Mouse (Mus musculus) E14TG2a.4 (cell line): ENCODE results near the gene Igsf9b.

ENCODE experiments used
- H3K27me3 ChIP-seq: 2 replicates; pipeline ENCODE4 v1.6.1; 2014; ENCODE audit warnings: low read length, control low read depth; ENCODE audit not compliant: insufficient read depth
- H3K36me3 ChIP-seq: 2 replicates; pipeline ENCODE4 v1.6.1; 2014; ENCODE audit warnings: low read length, control low read depth; ENCODE audit not compliant: insufficient read depth
- H3K4me1 ChIP-seq: replicated peaks from 2 replicates; pipeline ENCODE4 v1.6.1; 2014; ENCODE audit warnings: low read depth, low read length, control low read depth
- H3K4me3 ChIP-seq: replicated peaks from 2 replicates; pipeline ENCODE4 v1.5.1; 2014; ENCODE audit warnings: mild to moderate bottlenecking, low read length
- H3K9me3 ChIP-seq: 2 replicates; pipeline ENCODE4 v1.6.1; 2014; ENCODE audit warnings: low read length, control low read depth
- CTCF ChIP-seq: conservative IDR thresholded peaks from 2 replicates; pipeline ENCODE4 v1.5.1; 2014; ENCODE audit warnings: low read length
- NANOG ChIP-seq: IDR thresholded peaks from 2 replicates; pipeline ENCODE4 v1.6.1; 2014; ENCODE audit warnings: borderline replicate concordance, low read length, mixed read lengths
- POU5F1 ChIP-seq: IDR thresholded peaks from 2 replicates; pipeline ENCODE4 v1.6.1; 2014; ENCODE audit warnings: low read length, borderline replicate concordance

Gene Igsf9b

DNA sequence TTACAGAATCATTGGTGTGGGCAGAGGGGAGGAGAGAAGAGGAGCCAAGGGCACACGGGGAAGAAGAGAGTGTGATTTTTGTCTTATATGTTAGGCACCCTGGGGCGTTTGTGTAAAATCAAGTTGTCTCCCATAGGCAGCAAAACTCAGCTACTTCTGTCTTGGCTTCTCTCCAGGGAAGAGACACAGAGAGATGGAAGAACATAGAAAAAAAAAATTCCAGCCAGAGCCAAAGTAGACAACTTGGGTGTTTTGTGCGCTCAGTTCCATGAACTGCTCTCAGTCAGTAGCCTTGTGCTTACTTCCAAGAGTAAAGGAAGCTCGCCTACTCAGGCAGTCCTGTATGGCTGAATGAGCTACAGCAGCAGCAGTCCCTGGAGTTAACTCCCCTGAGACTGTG, 31.4 kb downstream of the Igsf9b start:
- TF ChIP-seq POU5F1 (no peak), CTCF (no peak), NANOG (no peak)
- no peaks in the 10 kb centered on the region for H3K9me3 ChIP-seq
- no peak overlapping the region for H3K4me3 ChIP-seq
- no peaks in the 10 kb centered on the region for H3K27me3 ChIP-seq
- H3K4me1 ChIP-seq, result peaks cover 22% of the 10 kb centered on the region
- peaks cover 95% of the 10 kb centered on the region for H3K36me3 ChIP-seq

DNA sequence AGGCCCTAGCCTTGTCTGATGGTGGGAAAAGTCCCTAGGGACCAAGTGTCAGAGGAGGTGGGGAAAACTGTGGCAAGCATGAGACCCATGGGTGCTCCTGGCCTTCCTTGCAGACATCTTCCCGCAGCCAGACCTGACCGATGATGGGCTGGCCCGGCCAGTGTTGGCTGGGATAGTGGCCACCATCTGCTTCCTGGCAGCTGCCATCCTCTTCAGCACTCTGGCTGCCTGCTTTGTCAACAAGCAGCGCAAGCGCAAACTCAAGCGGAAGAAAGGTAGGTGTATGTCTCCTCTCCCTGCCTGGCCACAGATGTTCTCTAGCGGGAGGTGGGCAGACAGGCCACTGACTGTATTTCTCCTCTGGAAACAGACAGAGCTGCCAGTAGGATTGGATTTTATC, 32.5 kb downstream of the Igsf9b start:
- TF ChIP-seq CTCF (no peak), POU5F1 (no peak), NANOG (no peak)
- H3K36me3 ChIP-seq, result peaks cover 99% of the 10 kb centered on the region

GRCm38 (mm10) chr9:27334895-27335294, 35.9 kb downstream of the Igsf9b start:
- H3K4me3 ChIP-seq, result peak overlapping the region; percentile 64
- no peaks in the 10 kb centered on the region for H3K9me3 ChIP-seq
- peaks cover 100% of the 10 kb centered on the region for H3K36me3 ChIP-seq
- peaks cover 50% of the 10 kb centered on the region for H3K4me1 ChIP-seq
- no peak for TF ChIP-seq NANOG
- TF ChIP-seq CTCF, result no peak
- no peak for TF ChIP-seq POU5F1
- no peaks in the 10 kb centered on the region for H3K27me3 ChIP-seq

More for the DNA sequence above, 32.5 kb downstream of the Igsf9b start:
- no peaks in the 10 kb centered on the region for H3K27me3 ChIP-seq
- H3K4me3 ChIP-seq, result no peak overlapping the region
- no peaks in the 10 kb centered on the region for H3K9me3 ChIP-seq
- H3K4me1 ChIP-seq, result peaks cover 32% of the 10 kb centered on the region

- Histone ChIP-seq H3K4me1 (peaks cover 50% of the 10 kb centered on the region), H3K27me3 (no peaks in the 10 kb centered on the region), H3K4me3 (no peak overlapping the region)
Observed at GRCm38 (mm10) chr9:27336962-27337636, 38.1 kb downstream of the Igsf9b start.

GRCm38 (mm10) chr9:27339168-27339567, 40.2 kb downstream of the Igsf9b start:
- Histone ChIP-seq H3K4me3 (no peak overlapping the region), H3K4me1 (peaks cover 40% of the 10 kb centered on the region), H3K9me3 (no peaks in the 10 kb centered on the region), H3K27me3 (no peaks in the 10 kb centered on the region), H3K36me3 (peaks cover 100% of the 10 kb centered on the region)
- no peak for TF ChIP-seq NANOG

More at GRCm38 (mm10) chr9:27336962-27337636, 38.1 kb downstream of the Igsf9b start:
- TF ChIP-seq NANOG, result no peak
- TF ChIP-seq POU5F1, result no peak
- no peak for TF ChIP-seq CTCF
- H3K36me3 ChIP-seq, result peaks cover 100% of the 10 kb centered on the region
- H3K9me3 ChIP-seq, result no peaks in the 10 kb centered on the region

DNA sequence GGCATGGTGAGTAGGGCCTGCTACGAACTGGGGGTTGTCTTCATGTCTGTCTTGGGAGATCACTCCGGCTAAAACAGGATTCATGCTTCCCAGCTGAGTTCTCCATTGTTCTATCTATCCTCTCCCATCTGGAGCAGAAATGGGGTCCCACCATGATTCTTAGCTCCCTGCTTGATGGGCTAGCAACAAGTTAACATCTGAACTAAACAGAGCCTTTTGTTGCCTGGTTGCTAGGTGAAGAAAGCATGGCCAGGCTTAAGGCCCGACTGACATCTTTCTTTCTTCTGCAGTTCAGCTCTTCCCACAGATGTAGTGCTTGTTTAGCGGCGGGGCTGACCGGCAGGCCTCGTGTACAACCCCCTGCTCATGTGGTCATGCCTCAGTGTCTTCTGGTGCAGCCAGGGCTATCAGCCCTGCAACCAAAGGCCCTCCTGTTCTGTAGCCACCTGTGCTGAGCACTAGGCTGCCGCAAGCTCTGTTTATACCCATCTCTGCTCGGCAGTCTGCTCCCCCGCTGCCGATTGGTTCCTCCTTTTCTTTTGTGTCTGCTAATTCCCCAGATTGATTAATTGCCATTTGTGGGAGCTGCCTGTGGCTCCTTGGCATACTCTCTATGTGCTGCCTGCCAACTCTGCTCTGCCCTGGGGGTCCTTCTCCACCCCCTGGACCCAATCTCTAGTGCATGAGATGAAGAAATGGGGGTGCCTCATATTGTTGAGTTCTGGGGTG, 47.7 kb downstream of the Igsf9b start:
- H3K36me3 ChIP-seq, result peaks cover 96% of the 10 kb centered on the region
- H3K4me3 ChIP-seq, result no peak overlapping the region
- TF ChIP-seq POU5F1 (no peak), NANOG (no peak), CTCF (no peak)
- H3K4me1 ChIP-seq, result no peaks in the 10 kb centered on the region
- no peaks in the 10 kb centered on the region for H3K9me3 ChIP-seq
- no peaks in the 10 kb centered on the region for H3K27me3 ChIP-seq

DNA sequence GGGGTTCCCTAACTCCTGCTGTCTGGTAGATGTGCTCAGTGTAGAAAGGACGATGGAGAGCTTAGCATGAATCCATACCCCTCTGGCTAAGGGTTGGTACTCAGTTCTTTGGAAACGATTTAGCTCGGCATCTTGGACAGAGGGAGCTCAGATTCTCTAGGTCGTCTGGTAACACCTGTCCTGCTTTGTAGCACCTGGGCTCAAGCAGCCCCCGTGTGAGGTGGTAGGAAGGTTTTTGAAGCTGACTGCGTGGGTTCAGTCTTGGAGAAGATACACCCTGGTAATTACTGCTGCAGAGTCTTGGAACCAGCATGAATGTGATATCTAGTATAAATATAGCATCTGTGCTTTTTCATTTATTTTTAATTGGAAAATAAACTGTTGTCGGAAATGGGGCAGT, 54.1 kb downstream of the Igsf9b start:
- peaks cover 88% of the 10 kb centered on the region for H3K36me3 ChIP-seq

GRCm38 (mm10) chr9:27357893-27358292, 58.9 kb downstream of the Igsf9b start:
- no peak for TF ChIP-seq NANOG
- TF ChIP-seq CTCF, result no peak
- no peak for TF ChIP-seq POU5F1
- Histone ChIP-seq H3K27me3 (no peaks in the 10 kb centered on the region), H3K36me3 (peaks cover 45% of the 10 kb centered on the region), H3K9me3 (no peaks in the 10 kb centered on the region), H3K4me3 (no peak overlapping the region), H3K4me1 (peaks cover 21% of the 10 kb centered on the region)

More for the DNA sequence above, 54.1 kb downstream of the Igsf9b start:
- H3K27me3 ChIP-seq, result no peaks in the 10 kb centered on the region
- no peak overlapping the region for H3K4me3 ChIP-seq
- H3K9me3 ChIP-seq, result no peaks in the 10 kb centered on the region
- TF ChIP-seq NANOG, result no peak
- H3K4me1 ChIP-seq, result peaks cover 21% of the 10 kb centered on the region

DNA sequence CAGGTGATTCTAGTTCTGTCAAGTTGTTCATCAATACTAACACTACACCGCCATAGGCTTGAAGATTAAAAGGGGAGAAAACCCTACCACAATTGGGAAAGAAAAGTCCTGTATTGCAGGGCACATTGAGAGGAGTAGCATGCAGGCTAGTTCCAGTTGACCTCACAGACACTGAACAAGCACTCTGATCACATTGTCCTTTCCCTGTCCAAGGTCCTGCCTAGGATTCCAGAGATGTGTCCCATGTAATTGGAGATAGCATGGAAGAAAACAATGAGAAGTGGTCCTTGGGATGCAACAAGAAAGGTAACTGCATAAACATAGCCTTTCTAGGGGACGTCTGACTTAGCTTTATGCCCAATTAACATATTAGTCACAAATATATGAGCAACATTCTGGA, 68.2 kb downstream of the Igsf9b start:
- no peaks in the 10 kb centered on the region for H3K9me3 ChIP-seq
- no peaks in the 10 kb centered on the region for H3K36me3 ChIP-seq
- no peaks in the 10 kb centered on the region for H3K4me1 ChIP-seq
- TF ChIP-seq NANOG (no peak), POU5F1 (no peak), CTCF (no peak)
- no peaks in the 10 kb centered on the region for H3K27me3 ChIP-seq
- no peak overlapping the region for H3K4me3 ChIP-seq
